Mouse (Mus musculus): ENCODE data around the gene Igdcc3.

DNA sequence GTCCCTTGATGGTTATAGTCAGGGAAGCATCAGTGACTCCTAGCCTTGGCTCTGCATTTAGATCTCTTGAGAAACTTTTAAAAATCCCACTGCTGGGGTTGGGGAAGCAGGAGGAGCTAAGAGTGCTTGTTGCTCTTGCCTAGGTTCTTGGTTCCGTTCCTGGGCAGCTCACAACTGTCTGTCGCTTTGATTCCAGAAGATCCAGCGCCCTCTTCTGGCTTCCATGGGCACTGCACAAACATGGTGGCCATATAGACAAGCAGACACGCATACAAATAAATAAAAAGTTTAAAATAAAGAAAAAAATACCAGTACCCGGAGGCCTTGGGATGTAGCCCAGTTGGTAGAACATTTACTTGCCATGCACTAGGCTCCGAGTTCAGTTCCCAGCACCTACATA is 89.3 kb downstream of the Igdcc3 start:
- TF ChIP-seq TAL1 (IDR thresholded peaks at IDR 0.05; ENCODE audit: low read length) (no peak), GATA1 (IDR thresholded peaks at IDR 0.05; ENCODE audit: low read length) (no peak)

All from erythroblast, embryonic 14.5 days (primary cell).